Mouse (Mus musculus): Measurements from ENCODE around the gene Slc25a4.

Gene Slc25a4

DNA sequence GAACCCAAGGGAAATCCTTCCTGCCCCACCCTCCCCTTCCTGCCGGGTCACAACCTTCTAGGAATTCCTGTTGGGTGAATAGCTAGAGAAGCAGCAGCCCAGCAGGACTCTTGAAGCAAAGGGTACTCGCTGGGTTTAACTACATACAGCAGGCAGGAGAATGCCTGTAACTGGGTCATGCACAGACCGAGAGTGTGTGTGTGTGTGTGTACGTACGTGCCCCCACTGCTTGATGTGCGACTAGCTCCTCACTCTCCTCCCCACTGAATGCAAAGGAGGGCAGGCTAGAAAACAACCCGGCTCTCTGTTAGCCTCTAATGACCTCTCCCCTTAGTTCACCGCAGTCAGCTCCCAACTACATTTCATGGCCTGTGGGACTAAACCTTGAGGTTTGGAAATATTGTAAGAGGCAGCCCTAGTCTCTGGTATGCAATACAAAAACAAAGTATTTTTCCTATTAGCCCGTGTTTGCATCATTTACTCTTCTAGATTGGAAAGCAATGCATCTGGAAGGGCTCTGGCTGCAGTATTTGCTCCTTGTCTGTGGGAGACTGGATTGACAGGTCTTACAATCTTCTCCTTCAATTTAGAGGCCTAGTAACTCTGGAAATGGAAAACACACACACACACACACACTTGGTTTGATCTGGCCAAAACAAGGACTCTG is 6.0 kb downstream of the Slc25a4 start:
- DNase-seq: no peak

DNA sequence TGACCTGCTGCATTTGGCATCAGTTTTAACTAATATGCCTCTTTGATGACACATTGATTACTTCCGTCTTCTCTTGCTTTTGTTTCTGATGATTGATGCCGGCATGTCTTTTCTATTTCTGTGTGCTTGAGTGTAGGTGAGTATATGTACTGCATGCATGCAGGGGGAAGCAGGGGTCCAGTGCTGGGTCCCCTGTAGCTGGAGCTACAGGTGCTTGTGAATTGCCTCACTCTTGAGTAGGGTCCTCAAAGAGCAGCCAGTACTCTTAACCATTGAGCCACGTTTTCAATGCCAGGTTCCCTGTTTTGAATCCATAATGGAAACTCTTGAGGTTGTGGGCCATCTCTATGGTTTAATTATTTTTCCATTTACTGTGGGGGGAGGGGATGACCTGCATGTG is 6.8 kb downstream of the Slc25a4 start:
- no peak for DNase-seq

DNA sequence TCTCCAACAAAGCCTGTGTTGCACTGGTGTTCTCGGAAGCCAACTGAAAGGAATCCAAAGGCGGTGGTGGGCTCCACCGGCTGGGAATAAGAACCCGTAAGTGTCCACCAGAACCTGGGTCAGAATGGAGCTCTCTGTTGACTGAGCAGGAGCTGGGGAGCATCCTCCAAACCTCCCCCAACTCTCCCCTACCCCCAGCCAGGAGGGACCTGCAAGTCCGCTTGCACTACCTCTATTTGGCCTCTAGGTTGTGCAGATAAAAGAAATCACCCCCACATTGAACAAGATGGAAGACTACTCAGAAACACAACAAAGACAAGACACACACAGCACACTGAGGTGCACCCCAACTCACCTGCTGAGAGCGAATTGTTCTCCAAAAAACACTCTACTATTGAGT is 8.7 kb downstream of the Slc25a4 start:
- DNase-seq: no peak

DNA sequence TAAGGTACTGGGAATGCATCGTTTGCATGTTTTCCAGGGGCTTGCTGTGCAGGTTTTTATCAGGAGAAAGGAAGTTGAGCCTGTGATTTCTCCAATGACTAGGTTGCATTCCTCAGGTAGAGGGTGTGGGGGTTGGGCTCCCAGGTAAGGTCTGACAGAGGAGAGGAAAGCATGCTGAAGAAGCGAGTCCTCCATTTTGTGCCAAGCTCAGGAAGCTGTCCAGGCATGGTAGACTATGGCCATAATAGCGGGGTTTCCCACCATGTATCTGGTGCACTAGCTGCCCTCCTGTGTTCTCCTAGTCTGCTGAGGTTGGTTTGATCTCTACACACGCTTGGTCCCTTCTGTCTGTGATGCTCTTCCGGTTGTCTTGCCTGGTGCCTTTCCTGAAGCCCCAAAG is 13.4 kb downstream of the Slc25a4 start:
- DNase-seq: no peak

DNA sequence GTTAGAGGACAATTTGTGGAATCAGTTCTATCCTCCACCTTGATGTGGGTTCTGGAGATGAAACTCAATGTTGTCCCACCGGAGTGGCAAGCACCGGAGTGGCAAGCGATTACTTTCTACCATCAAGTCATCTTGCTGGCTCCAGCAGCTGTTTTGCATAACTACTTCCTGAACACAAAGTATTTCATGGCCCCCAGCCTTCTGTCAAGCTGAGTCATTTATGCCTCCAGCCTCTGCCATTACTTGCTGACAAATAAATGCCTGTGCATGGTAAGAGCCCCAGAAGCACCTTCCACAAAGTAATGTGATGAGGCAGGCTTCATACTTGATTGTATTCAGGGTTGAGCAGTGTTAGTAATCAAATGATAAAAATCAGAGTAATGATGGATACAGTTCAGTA is 14.2 kb downstream of the Slc25a4 start:
- DNase-seq: no peak

DNA sequence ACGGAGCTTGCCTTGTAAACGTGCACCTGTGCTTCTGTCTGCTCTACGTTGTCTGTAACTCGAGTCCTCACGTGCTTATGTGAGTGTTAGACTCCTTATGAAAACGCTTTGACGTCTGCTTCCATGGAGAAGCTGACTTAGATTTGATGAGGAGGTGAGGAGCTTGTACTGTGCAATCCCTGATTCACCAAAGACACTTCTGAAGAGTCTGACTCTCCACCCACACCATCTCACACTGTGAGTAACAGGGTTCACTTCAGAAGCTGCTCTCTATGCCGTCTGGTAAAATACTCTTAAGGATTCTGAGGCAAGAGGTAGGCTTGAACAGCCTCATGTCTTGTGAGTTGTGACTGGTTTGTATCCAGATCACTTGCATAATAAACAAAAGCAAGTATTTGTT is 18.0 kb downstream of the Slc25a4 start:
- no peak for DNase-seq

DNA sequence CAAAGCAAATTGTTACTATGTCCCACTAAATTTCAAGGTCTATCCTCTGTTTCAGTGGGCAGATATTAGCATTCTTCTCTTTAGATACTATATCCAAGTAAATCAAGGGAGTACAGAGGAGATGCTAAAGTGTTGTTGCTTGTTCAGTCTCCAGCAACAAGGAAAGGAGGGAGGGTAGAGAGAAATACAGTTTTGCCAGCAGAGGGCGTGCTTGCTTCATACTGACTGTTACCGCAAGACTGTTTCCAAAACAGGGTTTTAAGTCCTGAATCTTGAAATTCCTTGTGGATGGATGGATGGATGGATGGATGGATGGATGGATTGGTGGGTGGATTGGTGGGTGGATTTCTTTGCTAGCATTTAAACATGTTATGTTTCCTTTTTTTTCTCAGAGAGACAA is 25.7 kb downstream of the Slc25a4 start:
- peak; percentile 70 for DNase-seq

DNA sequence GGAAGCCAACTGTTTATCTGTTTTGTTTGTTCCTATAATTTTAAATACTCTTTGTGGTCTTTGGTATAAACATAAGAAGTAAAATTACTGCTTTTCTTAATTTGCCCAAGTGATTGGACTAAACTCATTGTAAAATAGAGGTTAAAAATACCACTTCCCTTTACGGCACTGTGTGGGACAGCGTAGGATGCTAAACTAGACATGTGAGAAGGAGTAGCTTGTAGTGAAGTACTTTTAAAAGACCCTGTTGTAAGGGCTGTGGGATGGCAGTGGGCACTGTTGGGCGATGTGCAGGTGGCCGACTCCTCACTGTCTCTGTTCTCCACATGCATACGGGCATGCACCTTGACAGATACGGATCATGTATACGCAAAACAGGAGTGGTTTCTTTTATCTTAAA is 30.9 kb downstream of the Slc25a4 start:
- no peak for DNase-seq

DNA sequence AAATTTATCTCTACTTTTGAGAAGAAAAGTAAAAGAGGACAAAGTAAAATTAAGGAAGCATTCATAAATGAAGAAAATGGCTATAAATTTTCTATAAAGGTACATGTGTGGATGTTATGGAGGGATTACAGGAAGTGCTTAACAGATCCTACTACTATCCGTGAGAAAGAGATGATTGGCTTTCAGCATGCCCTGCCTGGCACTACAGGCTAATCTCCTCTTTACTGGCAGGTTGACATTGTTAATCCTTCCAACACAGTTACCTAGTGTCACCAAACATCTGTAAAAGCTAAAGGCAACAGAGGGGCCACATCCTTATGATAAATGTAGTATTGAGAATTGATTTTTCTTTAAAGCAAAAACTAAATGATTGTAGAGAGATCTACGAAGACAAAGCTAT is 37.4 kb downstream of the Slc25a4 start:
- DNase-seq: no peak

DNA sequence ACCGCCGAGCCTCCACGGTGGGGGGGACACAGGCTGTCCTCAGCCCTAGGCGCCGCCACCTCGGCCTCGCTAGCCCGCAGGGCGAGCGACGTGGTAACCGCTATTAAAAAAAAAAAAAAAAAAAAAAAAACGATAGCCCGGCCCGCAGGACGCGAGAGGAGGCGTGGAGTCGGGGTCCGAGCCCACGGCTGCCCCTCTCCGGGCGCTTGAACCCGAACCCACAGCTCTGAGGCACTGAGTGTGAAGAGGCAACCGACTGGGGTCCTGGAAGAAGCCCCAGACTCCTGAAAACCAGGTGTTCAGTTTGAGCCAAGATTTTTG is 47.3 kb downstream of the Slc25a4 start:
- DNase-seq: no peak

DNA sequence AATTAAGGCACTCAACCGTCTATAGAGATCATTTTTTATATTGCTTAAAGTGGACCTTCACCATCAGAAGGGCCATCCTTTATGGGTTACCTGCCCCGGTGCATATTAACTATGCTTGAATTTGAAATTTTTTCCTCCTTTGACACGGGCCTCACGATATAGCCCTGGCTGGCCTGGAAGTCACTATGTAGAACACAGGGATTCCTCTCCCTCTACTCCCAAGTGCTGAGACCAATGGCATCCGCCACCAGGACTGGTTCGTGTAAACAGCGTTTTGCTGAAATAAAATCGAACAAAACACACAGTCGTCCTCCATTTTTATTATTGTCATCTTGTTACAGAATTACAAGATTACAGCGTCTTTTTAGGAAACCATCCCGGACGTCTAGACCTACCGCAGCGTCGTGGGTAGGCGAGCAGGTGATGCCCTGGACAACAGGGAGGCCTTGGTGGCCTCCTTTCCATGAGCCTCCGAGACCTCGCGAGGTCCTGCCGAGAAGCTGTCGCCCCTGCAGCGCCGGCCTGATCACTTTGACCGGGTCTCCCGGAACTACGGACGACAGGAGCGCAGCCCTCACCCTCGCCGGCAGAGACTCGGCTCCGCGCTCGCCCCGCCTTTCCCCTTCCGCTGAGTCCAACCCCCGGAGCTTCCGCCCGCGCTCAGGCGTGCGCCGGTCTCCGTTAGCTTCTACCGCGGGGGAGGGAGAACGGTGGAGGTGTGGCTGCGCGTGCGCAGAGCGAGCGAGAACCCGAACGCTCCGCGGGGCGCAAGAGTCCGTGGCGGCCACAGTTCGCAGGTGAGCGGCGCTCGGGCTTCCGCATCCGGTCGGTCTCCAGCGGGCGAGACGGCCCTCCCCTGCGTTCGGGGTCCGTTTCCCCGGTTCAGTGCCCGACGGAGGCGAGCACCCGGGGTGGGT is 47.9 kb downstream of the Slc25a4 start:
- peak; percentile 96 for DNase-seq

Data from embryo, embryonic 11 days (tissue).